Mouse (Mus musculus) erythroid progenitor cell, adult 5-6 weeks (primary cell): ENCODE measurements around the gene Det1. TPM values are rescaled to one million over a fixed set of nuclear protein-coding genes. Genes with fewer than 3 reads are reported as not detected.

Experiments
- ATAC-seq: replicated peaks from 2 replicates; pipeline ENCODE4 v1.8.0; 2016; ENCODE audit warnings: moderate number of reproducible peaks, mild to moderate bottlenecking, moderate TSS enrichment, inconsistent platforms; ENCODE audit not compliant: poor library complexity, low FRiP score, severe bottlenecking
- total RNA-seq, 2 experiments: library from RNA; stranded (forward) in 1 of 2; stranded (reverse) in 1 of 2; fragments of 150-400 nt in 1 of 2; fragments of 186-747, 209-891 nt in 1 of 2; gene quantifications; 2 replicates each; pipeline versions ENCODE4 v1.2.3 to v1.2.4; 2015 to 2017; ENCODE audit warnings: low replicate concordance in 2 of 2

The Det1 gene
- total RNA-seq (2015; ENCODE audit: low replicate concordance) (8.0 and 8.6 TPM in 2 replicates), total RNA-seq (2017; ENCODE audit: low replicate concordance) (3.1 and 3.7 TPM in 2 replicates)

DNA sequence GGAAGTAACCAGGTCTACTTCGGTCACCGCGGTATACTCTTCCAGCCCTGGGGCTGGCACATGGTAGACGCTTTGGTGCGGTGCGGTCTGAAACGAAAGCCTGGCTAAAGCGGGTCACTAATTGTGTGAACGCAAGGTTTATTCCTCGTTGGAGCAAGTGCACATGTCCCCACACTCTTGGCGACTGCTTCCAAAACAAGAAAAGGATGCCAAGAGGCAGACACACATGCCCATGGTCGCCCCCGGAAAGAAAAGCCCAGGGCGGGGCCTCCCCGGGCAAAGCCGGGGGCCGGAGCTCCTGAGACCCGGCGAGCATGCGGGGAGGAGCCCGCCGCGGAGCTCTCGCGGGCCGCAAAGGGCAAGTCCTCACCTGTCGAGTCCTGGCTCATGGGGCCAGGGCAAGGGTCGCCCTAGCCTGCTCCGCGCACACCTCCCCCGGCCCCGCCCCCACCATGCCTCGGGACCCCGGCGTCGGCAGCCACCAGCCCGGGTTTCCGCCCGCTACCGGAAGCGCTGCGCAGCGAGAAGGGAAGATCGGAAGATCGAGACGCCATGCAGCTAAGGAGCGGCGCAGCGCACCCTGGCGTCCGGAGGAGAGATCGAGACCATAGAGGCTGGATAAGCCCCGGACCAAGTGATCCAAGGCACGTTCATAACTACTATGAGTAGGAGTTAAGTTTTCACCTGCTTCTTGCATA lies at the start of gene Det1:
Det1 (minus strand) TSS at position 527 of the 698 bp plus-strand sequence.
- ATAC-seq = peak; percentile 98

GRCm38 (mm10) chr7:78895653-78896333 lies 48.7 kb upstream of the Det1 start, which contains the start of gene Aen:
Aen (plus strand) TSS chr7:78895854.
- peak; percentile 99 for ATAC-seq

- ATAC-seq = no peak
These were observed 48.1 kb upstream of the Det1 start for GRCm38 (mm10) chr7:78895021-78895652.

DNA sequence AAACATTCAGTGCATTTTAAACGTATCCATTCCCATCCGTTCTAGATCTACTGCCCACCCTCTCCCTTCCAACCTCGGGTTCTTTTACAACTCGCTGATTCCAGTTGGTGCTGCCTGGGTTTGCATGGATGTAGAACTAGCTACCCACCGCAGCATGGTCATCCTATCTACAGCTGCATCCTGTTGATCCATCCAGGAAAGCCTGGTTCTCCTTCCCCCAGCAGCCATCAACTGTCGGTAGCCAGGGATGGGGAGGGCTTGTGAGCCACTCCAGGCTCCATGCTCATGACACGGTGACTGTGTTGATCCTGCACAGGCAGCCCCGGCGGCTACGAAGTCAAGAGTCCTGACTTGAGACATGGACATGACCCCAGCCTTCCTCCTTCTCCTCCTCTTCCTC lies 46.9 kb upstream of the Det1 start:
- no peak for ATAC-seq

DNA sequence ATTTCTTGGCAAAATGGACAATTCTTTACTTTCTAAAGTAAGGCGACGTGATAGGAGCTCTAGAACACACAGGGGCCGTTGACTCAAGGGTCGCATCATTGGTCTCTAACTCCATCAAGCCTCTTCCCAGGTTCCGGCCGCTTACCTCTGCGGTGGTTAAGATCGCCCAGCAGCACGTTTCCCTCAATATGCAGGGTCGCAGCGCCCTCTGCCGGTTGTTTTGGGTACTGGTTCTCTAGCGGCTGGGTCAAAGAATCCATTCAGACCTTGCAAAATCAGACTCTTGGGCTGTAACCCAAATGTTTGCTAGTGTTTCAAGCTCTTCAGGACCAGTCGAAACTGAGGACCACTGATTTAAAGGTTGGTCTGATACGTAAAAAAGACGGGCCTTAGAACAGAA lies 43.6 kb upstream of the Det1 start:
- ATAC-seq = peak; percentile 58

GRCm38 (mm10) chr7:78887431-78887842 lies 40.4 kb upstream of the Det1 start:
- ATAC-seq = no peak

GRCm38 (mm10) chr7:78886496-78886895 lies 39.4 kb upstream of the Det1 start:
- no peak for ATAC-seq

DNA sequence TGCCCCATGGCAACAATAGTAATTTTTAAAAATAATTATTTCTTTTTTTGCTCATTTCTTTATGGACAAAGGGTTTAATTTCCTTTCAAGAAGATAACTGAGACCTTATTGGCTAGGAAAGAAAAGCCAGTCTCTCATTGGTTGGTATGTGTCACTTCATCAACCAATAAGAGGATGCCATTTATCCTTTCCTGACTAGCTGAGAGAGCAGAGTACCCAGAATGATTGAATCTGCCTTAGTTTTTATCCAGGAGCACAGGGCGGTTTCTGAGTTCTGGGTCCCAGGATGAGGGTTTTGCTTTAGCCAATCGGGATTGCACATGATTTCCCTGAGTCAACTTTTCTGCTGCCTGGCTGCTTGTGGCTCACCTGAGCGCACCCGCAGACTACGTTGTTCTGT lies 38.3 kb upstream of the Det1 start:
- ATAC-seq = no peak

GRCm38 (mm10) chr7:78884139-78884538 lies 37.1 kb upstream of the Det1 start:
- ATAC-seq = no peak

GRCm38 (mm10) chr7:78883726-78884060 lies 36.6 kb upstream of the Det1 start:
- no peak for ATAC-seq

- no peak for ATAC-seq
These were observed 36.1 kb upstream of the Det1 start for GRCm38 (mm10) chr7:78883016-78883725.

DNA sequence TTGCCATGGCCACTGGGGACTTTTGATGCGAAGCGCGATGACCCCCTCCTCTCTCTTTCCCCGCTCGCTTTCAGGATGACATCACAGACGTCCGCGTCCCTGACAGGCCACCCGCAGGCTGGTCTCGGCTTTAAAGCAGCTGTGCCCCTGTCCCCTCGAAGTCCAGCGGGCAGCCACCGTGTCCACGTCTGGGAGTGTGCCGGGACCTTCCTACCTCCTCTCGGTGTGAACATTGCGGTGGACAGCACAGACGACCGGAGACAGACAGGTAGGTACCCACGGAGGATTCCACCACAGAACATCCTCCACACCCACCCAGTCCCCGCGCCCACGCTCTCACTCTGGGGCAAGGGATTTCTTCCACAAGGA lies 35.4 kb upstream of the Det1 start:
- ATAC-seq = no peak

DNA sequence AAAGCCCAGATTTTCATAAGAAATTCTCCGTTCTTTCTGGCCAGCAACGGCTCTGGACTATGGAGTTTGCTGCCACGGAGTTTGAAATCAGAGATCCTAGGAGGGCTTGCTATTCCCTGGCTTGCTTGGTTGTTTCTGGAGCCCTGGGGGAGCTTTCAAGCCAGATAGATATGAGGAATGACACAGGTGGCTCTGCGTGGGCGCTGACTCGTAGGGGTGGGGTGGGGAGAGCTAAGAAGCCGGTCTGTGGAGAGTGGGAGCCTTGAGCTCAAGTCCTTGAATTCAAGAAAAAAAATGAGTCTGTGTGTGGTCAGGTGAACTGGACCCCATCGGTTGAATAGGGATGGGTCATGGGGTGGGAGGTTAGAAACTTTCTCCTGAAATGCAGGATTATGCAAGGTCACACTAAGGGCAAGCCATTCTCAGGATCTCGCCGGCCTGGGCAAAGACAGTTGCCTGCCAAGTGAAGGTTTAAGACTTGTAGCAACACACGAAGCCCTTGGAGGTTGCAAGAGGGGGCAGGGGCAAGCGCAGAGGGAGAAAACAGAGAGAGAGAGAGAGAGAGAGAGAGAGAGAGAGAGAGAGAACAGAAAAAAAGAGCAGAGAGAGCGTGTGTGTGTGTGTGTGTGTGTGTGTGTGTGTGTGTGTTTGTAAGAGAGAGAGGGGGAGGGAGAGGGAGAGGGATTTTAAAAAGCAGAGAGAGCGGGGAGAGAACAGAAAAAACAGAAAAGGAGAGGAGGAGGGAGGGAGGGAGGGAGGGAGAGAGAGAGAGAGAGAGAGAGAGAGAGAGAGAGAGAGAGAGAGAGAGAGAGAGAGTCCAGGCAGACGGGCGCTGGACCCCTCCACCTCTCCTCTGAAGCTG lies 34.8 kb upstream of the Det1 start:
- ATAC-seq = no peak

- no peak for ATAC-seq
These were observed 25.8 kb upstream of the Det1 start for GRCm38 (mm10) chr7:78872831-78873230.

GRCm38 (mm10) chr7:78872366-78872765 lies 25.3 kb upstream of the Det1 start:
- no peak for ATAC-seq

GRCm38 (mm10) chr7:78868731-78869130 lies 21.7 kb upstream of the Det1 start:
- no peak for ATAC-seq

DNA sequence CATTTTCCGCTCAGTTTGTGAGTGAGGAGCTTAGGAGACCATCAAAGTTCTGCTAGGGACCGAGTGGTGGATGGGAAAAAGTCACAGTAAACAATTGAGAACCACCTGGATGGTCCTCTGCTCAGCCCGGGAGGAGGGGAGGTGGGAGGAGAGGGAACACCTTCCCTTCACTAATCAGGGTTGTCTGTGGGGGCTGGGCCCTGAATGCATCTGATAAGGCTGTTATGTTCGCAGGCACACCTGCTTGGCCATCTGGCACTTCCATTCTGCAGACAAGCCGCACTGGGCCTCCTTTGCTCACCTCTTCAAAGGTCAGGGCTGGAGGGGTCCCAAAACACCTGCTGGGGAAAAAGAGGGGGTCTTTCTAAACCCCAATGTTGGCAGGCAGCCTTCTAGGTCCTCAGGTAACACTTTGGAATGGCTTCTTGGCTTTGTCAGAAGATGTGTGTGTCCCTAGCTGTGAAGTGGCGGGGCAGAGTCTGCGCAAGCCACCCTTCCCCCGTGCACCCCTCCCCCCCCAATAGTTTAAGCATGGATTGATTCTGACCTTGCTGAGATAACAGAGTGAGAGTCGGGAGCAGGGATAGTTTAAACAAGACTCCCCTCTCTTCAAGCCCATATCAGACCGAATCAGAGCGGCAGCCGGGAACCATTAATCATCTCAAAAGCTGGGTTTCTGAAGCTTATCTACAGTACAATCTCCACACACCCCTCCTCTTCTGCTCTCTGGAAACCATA lies 18.3 kb upstream of the Det1 start:
- no peak for ATAC-seq

DNA sequence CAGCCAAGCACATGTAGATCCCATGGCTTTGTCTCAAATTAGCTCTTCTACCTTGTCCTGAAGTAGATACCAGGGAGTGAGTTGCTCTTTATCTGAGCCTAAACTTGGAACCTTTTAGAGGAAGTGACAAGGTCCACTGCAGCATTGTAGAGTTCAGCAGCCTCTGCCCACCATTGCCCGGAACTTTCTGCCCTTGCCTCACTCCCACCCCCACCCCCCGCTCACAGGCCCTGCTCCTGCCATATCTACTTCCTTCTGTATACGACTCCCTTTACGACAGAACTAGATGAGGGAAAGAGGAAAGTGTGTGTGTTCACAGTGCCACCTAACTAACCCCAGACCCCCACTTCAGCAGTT lies 17.4 kb upstream of the Det1 start:
- ATAC-seq = no peak
